Mouse (Mus musculus) layer of hippocampus, postnatal 10 days (tissue): ENCODE data around the gene Dcun1d4. TPM values are rescaled to one million over a fixed set of nuclear protein-coding genes. Genes with fewer than 3 reads are reported as not detected.
A peak's percentile ranks its signal among the peaks of the same experiment; 100 is the strongest.

Source experiments
- DNase-seq, 2 experiments: peaks; one replicate each; pipeline ENCODE4 v3.0.0; 2021; ENCODE audit warnings: low spot score in 2 of 2
- total RNA-seq, 2 experiments: library from RNA; stranded (reverse); gene quantifications; 2 replicates each; pipeline ENCODE4 v1.2.3; 2021

The Dcun1d4 gene
- total RNA-seq, 2 experiments from 2014 or later = 103 to 104 TPM

DNA sequence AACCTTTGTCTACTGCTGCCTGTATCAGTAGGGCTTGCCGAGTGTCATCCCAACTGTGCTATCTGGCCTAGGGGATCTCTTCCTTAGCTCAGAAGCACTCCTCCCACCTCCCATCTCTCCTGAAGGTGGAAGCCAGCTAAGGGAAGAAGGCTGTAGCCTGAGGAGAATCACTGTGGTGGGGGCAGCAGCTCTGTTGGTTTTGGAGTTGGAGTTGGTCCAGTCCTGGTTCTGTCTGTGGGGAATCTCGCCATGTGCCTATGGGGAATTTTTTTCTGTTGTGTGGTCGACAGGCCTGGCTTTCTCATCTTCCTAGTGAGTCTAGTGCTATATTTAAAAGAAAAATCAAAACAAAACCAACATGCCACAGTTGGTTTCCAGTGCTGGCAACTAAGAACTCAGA, 16.6 kb downstream of the Dcun1d4 start:
- DNase-seq = no peak

DNA sequence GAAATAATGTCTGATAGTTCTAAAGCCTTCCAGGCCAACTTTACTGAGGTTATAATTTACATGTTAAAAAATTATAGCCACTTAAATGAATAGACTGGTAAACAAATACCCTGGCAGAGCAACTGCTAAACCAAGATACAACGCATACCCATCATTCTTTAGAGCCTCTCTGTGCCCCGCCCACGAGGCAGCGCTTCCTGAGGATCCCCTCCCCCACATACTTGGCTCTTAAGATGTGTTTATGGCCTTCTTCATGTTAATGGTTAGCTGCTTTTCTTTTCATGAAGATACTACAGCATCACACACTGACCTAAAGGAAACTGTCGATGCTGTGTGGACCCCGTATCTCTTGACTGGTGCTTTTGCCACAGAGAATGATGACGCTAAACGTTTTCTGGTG, 17.8 kb downstream of the Dcun1d4 start:
- DNase-seq = no peak

DNA sequence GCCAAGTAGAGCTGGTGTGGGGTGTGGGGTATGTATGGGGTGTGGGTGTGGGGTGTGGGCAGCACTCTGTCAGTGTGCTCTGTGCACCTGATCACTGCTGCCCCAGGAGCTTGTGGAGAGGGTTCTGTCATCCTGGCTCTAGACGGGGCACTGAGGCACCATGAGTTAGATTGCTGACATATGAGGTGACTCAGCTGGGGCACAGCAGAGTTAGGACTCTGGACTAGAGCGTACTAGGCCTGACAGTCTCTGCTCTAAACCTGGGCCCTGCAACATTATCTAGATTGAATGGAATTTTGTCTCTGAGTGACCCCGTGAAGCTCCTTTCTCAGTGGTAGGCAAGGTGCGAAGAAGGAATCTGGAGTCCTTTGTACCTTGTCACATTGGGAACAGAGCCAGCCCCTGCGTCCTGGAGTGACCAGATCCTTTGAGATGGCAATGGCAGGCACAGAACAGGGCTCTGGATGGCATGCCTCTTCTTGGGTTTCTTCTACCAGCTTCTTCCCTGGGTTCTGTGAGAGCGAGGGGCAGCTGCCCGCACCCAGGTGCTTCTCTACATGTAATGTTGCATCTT, 20.2 kb downstream of the Dcun1d4 start:
- no peak for DNase-seq

DNA sequence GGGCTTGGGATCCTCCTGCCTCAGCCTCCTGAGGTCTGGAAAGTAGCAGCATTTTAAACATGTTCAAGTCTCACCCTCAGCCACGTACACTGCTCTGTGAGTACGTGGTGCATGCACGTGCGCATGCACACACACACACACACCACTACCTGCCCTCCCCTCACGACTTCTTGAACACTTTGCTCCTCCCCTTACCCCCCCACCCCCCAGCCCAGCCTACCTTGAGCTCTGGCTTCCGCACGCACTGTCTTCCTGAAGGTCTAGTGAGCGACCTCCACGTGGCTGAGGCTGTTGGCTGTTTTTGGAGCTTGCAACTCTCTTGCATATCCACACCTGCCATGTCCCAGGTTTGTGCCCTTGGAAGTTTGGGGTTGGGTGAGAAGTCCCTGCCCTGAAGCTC, 21.6 kb downstream of the Dcun1d4 start:
- no peak for DNase-seq

DNA sequence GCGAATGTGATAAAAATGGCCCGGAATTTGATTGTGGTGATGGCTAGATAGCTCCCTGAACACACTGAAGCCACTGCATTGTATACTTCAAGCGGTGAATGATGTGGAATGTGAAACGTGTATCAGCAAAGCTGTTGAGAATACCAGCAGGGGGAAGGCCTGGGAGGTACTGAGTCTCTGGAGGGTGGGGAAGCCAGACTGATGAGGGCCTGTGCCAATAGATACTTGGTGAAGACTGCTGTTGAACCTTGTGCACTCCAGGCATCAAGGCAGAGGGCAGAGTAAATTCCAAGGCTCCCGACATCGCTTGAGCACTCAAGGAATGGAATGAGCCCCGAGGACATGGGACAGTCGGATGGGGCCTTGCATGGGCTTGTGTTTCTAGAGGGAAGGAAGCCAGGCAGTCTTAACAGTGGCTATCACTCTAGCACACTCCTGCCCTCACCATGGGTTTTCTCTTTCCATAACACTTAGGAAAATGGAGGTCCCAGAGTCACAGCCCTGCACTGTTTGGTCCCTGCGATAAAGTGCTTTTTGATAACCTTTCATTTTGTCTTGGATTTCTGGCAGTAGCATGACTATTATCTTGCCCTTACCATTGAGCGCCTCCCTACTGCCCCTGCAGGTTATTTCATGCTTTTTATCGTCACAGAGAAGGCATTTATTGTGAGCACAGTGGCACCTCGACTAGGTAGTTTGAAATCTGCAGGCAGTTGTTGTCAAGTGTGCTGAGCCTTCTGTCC, 22.4 kb downstream of the Dcun1d4 start:
- DNase-seq = no peak

DNA sequence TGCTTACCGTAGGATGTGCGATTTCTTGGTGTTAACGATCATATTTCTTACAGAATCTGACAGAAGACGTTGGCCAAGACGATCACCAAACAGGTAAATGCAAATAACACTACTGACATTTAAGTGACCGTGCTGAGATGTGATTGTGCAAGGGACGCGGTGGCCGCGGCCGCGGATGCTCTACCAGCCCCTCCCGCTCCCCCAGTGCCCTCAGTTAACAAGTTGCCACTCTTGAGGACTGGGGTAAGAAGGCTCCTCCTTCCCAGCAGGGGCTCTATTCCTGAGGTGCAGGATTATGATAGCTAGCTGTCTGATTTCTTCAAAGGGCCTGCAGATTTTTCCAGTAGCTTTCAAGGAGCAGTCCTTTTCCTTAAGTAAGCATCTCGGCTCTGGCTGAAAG, 30.3 kb downstream of the Dcun1d4 start:
- DNase-seq = no peak

DNA sequence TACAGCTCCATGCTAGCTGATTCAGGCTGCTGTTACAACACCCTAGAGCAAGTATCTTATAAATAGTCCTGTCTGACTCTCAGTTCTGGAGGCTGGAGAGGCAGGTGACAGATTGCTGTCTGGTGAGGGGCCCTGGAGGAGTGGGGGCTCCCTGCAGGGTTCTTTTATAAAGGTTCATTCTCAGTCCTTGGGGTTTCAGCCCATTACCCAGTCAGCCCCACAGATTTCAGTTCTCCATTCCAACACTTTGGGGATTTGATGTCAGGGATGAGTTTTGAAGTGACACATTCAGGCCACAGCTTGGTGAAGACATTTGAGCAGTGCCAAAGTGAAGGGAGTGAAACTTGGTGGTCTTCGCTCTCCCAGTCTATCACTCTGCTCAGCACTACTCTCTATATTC, 31.4 kb downstream of the Dcun1d4 start:
- no peak for DNase-seq

DNA sequence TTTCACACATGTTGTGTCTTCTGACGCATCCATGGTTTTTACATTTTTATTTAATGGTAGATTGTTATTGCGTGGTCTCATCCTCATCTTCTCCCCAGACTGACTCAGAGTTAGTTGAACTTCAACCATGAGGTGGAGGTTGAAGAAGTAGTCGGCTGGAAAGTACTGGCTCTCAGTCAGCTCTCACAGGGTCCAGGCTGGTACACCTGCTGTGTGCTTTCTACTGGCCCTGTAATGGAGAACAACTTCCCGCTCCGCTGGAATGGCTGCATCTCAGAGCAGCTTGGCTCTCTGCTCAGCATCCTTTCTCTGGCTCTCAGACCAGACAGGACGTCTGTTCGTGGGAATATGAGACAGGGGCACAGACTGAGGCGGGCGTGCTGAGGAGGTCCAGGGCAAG, 31.9 kb downstream of the Dcun1d4 start:
- DNase-seq = no peak

DNA sequence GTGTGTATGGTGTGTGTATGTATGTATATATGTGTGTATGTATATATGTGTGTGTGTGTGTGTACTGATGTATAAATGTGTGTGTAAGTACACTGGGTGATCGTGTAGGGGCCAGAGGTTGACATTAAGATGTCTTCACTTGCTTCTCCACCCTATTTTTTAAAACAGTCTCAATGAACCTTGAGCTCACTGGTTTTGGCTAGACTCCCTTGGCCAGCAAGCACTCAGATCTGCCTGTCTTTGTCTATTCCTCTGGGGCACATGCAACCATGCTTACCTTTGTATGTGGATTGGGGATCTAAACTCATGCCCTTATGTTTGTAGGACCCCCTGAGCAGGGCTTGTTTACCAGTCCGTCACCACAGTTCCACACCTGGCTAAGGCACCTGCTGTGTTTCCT, 33.4 kb downstream of the Dcun1d4 start:
- DNase-seq = no peak

DNA sequence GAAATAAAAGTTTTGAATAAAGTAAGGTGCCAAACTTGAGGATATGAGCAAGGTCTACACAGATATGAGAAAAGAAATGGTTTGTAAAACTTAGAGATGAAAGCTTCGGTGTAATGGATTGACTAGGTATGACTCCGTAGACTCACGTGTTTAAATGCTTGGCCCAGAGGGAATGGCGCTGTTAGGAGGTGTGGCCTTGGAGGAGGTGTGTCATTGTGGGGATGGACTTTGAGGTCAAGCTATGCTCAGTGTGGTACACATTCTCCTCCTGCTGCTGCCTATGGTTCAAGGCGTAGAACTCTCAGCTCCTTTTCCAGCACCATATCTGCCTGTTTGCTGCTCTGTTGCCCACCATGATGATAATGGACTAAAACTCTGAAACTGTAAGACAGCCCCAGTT, 36.5 kb downstream of the Dcun1d4 start:
- no peak for DNase-seq

DNA sequence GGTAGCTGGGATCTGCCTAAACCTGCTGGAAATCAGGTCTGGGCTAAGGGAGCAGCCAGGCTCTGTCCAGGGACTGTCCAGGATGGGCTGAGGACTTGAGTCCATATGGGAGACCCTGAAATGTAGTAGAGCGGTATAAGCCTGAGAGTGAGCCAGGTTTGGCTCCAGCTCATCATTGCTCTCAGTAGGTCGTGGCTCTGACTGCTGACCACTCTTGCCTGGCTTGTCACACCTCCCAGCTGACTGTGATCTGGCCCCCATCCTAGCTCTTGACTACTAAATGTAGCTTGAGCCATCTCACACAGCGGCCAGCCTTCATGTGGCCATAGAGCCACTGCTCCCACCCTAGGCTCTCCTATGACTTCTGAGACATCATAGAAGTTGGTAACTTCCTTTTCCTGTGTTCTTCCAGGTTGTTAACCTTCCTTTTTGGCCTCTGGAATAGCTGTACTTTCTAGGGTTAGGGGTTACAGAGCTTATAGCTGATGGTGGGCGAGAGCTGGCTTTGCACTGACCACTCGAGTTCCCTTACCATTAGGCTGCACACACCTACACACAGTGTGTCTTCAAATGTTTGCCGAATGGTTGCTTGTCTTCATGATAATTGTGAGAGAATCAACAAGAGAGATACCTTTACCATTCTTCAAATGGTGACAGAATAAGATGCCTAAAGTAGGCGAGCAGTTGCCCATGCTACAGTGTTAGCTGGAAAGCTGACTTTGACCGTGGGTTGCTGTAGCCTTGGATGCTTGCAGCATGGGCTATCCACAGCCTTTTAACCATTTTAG, 37.8 kb downstream of the Dcun1d4 start:
- DNase-seq = no peak

DNA sequence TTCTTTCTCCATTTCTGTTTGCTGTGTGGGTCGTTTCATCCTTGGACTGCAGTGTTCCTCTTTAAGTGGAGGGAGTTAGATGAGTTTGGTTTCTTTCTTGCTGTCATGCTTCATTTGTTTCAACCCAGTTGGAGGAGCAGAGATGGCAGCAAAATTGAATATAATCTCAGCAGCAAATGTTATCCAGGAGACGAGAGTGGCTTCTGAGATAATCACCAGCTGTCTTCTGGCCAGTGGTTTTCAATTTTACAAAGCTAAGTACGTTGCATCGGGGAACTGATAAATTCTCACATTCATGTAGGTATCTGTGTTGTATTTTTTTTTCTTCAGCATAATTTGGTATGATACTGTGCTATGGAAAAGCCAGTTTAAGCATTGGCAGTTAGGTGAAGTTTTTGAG, 40.0 kb downstream of the Dcun1d4 start:
- DNase-seq = no peak

DNA sequence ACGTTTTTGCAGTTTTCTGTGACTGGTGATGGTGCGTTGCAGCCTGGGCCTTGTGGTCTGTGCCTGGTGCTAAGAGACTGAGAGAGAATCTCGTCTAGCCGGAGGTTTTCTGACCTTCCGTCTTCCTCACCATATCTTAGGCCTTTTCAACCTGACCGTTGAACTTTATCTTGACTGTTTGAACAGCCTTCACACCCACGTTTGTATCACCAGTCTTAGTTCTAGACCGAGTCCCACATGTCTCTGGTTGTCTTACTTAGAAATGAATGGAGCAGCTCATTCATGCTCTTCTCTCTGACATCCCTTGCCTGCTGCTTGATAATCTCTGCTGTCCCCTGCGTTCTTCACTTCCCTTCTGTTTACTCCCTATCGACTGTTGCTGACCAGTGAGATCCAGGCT, 42.4 kb downstream of the Dcun1d4 start:
- no peak for DNase-seq

DNA sequence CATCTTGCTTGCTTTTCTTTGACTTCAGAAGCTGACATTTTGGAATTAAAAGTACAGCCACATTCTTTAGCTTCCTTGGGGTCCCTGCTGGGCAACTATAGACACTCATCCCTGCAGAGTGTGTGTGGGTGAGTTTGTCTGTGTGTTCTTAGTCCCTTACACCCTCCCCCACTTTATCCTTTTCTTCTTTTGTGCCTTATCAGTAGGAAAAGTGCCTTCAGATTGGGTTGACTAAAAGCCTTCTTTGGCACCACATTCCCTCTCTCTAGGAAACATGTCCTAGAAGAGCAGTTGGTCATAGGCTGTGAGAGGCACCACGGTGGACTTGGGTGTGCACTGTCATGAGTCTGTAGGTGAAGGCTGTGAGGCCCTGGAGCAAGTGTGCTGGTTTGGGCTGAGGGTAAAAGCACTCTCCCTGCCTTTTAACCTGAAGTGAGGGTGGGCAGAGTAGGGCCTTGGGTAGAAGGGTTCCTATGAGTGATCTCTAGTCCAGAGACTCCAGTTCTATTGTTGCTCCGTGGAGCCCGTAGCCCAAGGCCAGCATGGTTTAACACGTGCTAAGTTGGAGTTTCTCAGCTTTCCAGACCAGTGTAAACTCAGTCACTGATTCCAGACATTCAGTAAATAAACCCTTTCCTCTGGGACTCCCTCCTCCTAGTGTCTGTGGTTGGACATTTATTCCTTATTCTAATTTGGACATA, 43.6 kb downstream of the Dcun1d4 start:
- no peak for DNase-seq

DNA sequence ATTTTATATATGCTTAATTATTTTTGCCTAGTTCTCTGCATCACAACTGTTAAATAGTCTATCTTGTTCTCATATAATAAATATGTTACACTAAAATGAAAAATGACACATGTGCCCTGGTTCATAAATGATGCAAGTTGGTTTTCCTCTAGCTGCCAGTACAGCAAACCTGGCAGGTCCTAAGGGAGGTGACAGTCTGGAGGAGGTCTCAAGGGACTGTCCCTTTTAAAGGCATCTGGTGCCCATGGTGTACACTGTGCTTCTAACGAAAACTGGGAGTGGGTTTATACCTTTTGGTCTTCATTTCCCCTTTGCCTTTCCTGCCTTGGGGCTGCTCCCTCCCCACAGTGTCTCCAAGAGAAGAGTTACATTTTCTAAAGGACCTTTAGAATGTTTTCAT, 51.4 kb downstream of the Dcun1d4 start:
- DNase-seq = no peak

DNA sequence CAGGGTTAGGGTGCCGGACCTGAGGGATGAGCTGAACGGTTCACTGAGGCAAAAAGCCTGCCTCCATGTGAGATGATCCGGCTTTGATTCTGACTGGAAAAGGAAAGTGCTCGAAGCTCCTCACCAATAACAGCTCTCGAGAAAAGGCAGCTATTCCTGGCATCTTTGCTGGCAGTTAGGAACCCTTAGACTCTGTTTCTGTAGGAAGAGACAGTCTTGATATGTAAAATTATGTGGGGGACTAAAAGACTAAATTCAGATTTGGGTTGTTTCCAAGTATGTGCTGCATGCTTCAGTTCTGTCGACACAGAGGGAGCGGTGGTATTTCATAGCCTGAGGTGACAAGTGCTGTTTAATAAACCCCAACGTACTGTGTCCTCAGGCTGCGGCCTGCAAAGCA, 52.1 kb downstream of the Dcun1d4 start:
- no peak for DNase-seq

DNA sequence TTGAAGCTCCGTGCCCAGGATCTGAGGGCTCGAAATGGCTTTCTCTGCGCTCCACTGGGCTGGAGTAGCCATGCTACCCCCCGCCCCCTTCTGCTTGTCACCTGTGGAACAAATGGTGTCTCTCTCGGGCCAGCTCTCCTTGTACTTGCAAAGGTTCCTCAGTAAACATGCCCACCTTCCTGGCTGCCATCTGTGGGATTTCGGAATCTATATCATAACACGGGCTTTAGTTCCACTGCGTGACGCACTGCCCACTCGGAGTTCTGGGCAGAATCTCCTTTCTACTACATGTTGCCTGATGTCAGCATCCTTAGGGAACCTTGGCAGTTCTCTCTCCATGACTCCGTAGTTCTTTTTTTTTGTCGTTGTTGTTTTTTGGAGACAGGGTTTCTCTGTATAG, 56.9 kb downstream of the Dcun1d4 start:
- DNase-seq = no peak

DNA sequence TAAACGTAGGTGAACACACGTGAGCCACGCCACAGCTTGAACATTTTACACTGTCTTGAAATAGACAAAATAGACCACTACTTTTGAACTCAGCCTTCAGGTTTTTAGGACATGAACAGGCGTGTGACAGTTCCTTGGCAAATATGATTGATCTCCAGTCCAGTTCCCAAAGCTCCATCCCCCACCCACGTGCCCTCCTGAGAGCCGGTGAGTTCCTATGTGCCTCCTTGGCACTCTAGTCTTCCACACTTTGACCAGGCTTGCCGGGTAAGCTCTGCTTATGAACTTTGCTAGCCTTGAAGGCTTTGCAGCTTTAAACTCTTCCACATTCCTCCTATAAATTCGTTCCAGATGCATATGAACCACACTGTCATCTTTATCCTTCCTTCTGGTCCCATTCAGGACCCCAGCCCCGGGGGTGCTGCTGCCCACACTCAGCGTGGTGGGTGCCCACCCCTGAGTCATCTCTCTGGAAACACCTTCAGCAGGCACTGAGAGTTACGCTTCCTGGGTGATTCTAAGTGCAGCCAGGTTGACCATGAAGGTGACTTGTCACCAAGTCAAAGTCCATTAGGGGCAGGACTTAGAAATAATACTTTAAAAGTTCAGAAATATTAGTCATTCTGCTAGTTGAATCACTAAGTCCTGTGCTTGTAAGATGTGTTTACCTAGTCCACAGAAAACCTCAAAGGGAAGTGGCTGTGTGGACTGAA, 57.9 kb downstream of the Dcun1d4 start:
- no peak for DNase-seq

DNA sequence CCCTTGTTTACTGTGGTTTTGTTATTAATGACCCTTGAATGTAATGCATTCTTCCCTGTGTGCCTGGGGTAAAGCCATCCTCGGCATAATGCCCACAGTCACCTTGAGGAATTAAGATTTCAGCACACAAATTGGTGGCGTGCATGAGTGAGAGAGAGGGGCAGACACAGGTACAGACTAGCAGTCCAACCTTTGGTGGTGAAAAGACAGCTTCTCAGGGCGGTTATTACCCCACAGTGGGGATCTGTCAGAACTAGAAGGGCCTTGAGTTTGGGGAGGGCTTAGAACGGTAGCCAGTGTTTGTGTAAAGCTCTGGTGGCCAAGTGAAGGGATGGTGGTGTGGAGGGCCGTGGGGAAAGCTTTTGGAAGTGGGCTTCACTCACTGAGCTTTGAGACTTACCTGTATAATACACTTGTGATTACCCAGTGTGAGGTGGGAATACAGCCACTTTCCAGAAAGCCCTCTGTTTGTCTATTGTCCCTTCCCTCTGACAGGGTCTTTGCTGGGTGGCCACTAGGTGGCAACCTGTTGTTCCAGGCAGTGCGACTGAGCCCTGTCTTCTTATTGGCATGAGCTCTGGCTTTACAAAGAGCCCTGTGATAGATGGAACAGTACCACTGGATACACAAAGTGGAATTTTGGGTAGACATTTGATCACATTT, 59.2 kb downstream of the Dcun1d4 start:
- peak; percentile 64 to 66 for DNase-seq

DNA sequence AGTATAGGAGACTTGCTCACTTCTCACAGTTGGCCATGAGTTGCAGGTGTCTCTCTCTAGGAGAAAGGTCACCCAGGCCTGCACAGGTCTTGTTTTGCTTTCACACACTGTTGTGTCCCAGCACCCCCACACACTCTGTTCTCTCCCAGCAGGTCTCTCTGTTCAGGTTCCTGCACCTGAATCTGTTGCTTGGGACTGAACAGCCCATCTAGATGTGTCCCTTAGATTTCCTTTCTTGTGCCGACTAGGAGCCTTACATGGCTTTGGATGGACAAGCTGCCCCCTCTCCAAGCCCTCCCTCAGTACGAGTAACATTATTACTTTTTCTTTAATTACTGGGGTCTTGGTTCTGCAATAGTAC, 59.7 kb downstream of the Dcun1d4 start:
- DNase-seq = no peak
